Mouse (Mus musculus) frontal cortex, adult 2 months (tissue): ENCODE results near the gene Icam4. TPM values are rescaled to one million over a fixed set of nuclear protein-coding genes. Genes with fewer than 3 reads are reported as not detected.
"Not testable (repeated sequence)": the region's sequence is repeated elsewhere in the genome, so short reads cannot be mapped to it uniquely, and the experiment has no call there.

Experiments used
- DNase-seq, 2 experiments: peaks; one replicate each; pipeline ENCODE4 v3.0.0; 2022; ENCODE audit warnings: low spot score in 1 of 2; ENCODE audit errors: extremely low spot score in 1 of 2
- polyA plus RNA-seq: library from polyadenylated mRNA; depleted of rRNA; stranded (reverse); fragments of >200 nt; gene quantifications from 2 replicates; pipeline ENCODE4 v1.2.3, GENCODE M21; 2012

The Icam4 gene
- polyA plus RNA-seq, 1 experiment = 3.3 TPM

DNA sequence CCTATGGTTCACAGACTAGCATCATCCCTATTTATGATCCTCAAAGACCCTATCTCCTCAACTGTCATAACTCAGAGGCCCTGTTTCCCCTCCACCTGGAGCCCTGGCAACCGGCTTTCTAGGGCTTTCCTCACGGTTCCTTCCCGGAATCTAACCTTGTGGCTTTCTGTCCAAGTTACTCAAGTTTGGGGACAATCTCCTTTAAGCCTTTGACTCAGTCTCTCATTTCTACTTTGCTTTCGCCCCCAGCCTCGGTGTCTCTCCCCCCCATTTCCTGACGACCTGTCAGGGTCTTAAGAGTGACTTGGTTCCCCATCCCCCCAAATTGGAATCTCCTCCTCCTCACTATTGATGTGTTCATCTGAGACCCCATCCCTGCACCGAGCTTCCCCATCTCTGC, 3.3 kb downstream of the Icam4 start:
- DNase-seq = no peak

DNA sequence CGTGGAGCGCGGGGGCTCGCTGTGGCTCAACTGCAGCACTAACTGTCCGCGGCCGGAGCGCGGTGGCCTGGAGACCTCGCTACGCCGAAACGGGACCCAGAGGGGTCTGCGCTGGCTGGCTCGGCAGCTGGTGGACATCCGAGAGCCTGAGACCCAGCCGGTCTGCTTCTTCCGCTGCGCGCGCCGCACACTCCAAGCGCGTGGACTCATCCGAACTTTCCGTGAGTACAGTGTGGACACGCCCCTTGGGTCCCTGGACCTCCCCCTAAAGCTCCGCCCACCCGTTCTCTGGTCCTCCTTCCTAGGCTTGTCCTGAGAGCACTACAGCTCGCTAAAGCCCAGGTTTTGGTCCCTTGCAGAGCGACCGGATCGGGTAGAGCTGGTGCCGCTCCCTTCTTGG, 4.0 kb downstream of the Icam4 start:
- peak in 1 of 2 experiments; percentile 79 for DNase-seq

DNA sequence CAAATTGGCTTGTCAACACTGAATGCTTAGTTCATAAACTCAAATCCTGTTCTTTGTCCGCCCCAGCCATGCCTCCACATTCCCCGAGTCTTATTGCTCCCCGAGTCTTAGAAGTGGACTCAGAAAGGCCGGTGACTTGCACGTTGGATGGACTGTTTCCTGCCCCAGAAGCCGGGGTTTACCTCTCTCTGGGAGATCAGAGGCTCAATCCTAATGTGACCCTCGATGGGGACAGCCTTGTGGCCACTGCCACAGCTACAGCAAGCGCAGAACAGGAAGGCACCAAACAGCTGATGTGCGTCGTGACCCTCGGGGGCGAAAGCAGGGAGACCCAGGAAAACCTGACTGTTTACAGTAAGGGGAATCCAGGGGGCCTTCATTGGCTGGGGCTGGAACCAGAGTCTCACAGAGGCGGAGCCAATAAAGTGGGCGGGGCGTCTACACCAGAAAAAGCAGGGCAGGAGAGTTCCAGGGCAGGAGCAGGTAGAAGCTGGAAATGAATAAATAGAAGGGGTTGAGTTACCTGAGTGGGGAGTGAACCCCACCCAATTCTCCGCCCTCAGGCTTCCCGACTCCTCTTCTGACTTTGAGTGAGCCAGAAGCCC, 5.4 kb downstream of the Icam4 start:
- no peak for DNase-seq

DNA sequence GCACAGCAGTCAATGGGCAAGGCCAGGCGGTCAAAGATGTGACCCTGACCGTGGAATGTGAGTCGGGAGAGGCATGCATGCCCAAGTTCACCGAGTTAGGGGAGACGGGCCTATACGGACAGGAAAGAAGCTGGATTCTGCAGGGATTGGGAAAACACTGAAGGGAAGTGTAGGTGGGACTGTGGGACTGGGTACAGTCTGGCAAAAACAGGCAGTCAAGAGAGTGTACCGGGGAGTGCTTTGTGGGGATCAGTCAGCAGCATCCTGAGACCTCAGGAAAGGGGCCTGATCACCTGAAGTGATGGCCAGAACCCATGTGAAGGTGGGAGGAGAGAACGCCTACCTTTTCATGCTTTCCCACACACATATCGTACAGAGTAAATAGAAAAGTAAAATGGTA, 6.4 kb downstream of the Icam4 start:
- DNase-seq = peak in 1 of 2 experiments; percentile 33

DNA sequence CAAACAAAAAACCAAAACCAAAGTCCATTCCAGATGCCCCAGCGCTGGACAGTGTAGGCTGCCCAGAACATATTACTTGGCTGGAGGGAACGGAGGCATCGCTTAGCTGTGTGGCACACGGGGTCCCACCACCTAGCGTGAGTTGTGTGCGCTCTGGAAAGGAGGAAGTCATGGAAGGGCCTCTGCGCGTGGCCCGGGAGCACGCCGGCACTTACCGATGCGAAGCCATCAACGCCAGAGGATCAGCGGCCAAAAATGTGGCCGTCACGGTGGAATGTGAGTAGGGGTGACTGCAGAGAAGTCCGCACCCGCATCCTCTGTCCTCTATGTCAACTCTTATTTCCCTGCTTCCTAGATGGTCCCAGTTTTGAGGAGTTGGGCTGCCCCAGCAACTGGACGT, 7.0 kb downstream of the Icam4 start:
- no peak for DNase-seq

DNA sequence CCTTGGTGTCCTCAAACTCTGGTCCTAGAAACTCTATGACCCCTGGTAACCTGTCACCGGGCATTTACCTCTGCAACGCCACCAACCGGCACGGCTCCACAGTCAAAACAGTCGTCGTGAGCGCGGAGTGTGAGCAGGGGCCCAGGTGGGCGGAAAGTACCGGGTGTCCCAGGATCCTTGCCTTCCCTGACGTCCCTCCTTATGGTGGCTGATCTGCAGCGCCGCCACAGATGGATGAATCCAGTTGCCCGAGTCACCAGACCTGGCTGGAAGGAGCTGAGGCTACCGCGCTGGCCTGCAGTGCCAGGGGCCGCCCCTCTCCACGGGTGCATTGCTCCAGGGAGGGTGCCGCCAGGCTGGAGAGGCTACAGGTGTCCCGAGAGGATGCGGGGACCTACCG, 7.5 kb downstream of the Icam4 start:
- DNase-seq = no peak

DNA sequence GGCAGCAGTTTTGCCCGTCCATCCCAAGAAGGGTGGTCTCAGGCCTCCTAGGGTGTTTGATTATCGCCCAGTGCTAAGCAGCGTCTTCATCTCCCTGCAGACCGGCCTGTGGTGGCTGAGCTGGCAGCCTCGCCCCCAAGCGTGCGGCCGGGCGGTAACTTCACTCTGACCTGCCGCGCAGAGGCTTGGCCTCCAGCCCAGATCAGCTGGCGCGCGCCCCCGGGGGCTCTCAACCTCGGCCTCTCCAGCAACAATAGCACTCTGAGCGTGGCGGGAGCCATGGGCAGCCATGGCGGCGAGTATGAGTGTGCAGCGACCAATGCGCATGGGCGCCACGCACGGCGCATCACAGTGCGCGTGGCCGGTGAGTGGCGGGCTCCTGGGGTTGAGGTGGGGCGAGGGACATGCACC, 8.3 kb downstream of the Icam4 start:
- DNase-seq = peak in 1 of 2 experiments; percentile 36

DNA sequence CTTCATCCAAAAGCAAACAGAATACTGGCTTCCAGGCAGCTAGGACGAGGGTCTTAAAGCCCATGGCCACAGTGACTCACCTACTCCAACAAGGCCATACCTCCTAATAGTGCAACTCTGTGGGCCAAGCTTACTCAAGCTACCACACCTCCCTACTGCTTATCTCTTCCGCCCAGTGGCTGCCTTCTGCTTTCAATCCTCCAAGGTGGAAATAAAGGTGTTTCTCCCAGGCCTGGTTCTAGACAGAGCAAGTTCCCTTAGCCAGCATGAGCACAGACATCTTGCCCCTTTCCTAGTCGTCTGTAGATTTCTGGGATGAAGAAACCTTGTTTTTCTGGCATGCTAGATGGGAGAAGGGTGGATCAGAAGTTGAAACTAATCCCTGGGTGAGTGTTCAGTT, 10.6 kb downstream of the Icam4 start:
- no peak for DNase-seq

DNA sequence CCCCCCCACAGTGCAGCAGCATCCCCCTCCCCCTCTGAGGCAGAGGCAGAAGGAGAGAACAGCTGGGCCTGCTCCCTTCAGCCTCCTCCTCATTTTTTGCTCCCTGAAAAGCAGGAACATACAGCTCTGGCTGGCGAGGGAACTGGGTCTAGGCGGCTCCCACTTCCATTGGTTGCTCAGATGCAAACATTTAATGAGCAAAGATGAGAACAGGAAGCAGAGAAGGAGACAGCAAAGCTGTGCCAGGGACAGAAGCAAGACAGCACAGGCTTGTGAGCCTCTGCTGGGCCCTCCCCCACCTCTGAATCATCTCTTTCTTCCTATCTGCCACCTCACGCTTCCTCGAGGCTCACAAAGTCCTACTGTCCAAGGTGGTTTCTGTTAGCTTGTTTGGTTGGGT, 12.1 kb downstream of the Icam4 start:
- DNase-seq = peak; percentile 91 to 92

DNA sequence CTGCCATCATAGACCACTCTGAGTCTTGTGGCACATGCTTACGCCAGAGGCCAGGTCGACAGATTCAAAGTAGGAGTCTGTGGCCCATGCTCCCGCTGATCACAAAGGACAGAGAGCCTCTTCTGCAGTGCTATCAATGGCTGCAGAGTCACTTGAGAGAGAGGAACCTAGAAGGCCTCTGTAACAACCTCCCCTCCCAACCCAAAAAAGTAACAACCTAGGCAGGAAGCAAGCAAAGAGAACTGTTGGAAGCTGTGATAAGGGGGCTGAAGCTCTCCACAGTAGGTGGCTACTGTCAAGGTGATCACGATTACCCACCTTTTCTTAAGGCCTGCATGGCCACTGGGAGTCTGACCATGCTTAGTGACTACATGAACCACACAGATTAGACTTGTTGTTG, 14.4 kb downstream of the Icam4 start:
- DNase-seq = no peak

DNA sequence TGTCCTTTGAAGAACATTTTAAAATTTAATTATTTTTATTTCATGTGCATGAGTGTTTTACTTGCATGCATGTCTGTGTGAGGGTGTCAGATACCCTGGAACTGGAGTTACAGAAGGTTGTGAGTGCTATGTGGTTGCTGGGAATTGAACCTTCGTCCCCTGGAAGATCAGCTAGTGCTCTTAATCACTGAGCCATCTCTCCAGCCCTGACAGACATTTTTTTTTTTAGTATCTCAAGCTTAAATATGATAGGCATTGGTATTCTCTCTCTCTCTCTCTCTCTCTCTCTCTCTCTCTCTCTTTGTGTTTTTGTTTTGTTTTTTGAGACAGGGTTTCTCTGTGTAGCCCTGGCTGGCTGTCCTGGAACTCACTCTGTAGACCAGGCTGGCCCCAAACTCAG, 15.6 kb downstream of the Icam4 start:
- not testable (repeated sequence) for DNase-seq

DNA sequence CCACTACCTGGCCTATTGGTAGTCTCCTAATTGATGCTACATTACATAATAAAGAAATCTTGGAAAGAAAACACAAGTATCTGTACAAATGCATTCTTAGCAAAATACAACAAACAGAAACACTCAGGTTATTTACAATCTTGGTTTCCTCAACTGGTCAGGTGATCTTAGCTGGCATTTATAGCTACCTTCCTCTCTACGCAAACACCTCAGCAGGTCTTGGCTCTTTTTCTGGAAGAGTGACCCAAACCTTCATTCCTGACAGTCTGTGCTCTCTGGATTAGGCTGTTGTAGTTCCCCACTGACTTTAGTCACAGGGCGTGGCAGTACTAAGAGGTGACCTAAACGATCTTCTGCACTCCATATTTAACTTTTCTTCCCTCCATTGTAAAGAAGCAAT, 16.1 kb downstream of the Icam4 start:
- DNase-seq = no peak

DNA sequence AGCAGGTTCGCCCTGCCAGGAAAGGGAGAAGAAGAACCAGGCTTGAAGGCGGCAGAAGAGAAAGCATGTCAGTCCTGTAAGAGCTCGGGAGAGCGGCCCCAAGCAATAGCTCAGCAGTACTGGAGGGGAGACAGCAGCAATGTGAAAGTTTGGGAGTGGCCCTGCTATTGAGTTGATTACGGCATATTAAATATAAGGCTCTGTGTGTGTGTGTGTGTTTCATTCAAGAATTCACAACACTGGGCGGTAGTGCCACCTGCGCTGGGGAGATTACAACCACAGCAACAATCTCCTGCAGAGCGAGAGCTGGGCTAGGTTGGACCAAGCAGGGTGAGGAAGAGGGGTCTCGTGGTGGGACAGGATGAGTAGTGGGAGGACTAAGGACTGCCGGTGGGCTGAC, 22.4 kb downstream of the Icam4 start:
- no peak for DNase-seq

DNA sequence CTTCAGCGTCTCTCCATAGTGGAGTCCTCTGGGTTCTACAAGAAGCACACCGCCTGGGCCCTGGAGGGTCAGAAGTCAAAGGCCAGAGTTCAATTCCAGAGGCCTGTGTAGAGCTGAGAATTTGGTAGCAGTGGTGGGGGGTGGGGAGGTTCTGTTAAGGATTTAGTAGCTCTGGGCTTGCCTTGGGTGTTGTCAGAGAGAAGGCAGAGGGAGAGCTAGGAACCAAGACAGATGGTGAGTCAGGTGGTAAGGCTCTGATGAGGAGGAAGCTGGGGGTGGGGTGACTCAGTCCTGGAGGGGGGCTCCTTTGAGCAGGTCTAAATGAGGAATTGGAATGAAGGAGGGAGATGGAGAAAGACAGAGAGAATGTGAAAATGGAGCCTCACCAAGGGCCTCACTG, 33.8 kb downstream of the Icam4 start:
- DNase-seq = peak; percentile 81 to 86

DNA sequence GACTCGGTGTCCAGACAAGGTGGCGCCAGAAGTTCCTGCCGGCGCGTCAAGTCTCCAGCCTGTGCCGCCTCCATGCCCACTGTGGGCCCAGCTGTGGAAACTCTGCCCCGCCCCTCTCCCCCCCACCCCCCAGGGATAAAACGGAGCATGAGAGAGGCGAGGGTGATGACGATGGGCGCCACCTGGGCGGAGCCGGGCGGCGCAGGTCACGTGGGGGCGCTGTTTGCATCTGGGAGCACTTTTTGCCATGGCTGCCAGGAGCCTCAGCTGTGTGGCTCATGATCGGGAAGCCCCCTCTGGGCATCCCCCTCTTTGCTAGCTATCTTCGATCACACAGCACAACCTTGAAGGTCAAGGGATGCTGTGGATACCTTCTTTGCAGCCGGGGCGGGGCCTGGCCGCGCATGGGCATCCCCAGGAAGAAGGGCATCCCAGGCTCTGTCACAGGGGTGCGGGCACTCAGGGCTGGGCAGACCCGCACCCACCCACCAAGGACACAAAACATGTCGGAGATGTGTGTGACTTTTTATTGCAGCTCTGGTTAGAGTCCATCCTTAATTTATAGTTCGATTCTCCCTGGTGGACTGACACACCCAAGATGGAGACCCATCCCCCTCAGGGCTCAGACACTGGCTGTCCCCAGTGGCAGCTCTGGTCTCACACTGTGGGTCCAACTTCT, 38.0 kb downstream of the Icam4 start, which contains the start of gene Zglp1:
Gene Zglp1 (minus strand): TSS at position 88 of the 679 bp plus-strand sequence.
- no peak for DNase-seq

DNA sequence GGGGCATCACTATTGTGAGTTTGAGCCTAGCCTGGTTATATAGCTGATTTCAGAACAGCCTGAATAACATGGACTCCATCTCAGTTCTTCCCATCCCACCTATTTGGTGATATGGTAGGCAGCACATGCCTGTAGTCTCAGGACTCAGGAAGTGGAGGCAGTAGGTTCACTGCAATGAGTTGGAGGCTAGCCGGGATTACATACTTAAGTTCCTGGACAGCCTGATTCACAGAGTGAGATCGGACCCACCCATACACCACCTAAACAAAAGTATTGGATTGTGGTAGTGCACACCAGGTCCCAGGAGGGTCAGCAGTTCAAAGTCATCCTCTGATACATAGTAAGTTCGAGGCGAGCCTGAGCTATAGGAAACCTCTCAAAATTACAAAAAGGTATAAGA, 43.5 kb downstream of the Icam4 start:
- peak in 1 of 2 experiments; percentile 38 for DNase-seq

DNA sequence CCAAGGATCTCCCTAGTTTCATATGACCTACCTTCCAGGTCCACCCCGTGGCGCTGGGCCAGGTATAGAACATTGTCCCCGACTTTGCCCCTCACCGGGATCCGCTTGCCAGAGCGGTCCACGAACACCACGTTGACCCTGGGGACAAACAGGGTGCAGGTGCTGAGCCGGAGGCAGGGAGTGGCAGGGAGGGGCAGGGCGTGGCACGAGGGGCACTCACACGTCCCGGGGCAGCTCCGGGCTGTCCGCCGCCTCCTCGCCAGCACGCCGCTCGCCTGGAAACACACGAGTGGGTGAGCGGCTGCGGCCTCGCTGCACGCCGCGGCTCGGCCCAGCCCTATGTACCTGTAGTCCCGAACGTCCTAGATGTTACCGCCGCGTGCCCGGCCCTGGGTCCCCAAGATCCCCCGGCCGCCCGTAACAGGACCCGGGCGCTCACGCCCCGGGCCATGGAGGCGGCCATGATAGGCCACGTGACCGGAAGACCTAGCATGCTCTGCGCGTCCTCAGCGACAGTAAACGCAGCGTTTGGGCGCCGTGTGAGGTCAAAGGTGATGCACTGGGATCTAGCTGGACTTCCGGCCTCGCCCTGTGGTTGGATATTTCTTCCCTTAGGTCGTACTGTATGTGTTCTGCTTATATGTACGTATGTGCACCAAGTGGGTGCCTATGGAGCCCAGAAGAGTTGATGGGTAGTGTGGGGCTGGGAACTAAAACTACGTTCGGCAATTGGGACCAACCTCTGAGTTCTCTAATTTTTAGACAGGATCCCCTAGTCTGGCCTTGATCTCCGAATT, 44.1 kb downstream of the Icam4 start, which contains the start of the genes Gm49373 and Fdx1l:
Gene Gm49373 (minus strand): TSS at position 53 of the 797 bp plus-strand sequence.
Gene Fdx1l (minus strand): TSS at position 571 of the 797 bp plus-strand sequence.
- DNase-seq = peak; percentile 84 to 94

DNA sequence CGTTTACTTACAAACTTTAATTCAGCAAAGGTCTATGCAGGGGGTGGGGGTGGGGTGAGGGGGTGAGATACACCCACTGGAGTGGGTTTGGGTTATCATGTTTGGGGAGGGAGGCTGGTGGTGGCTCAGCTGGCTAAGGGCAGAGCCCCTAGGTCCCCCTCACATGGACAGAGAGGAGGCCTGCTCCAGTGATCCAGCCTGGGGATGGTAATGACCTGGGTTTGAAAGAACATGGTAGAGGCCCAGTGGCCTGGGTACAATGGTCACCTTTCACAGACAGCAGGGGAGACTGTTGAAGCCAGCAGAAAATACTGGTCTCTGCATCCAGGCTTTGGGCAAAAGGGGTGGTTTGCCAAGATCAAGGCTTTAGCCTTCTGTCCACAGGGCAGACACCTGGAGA, 45.0 kb downstream of the Icam4 start:
- DNase-seq = no peak

DNA sequence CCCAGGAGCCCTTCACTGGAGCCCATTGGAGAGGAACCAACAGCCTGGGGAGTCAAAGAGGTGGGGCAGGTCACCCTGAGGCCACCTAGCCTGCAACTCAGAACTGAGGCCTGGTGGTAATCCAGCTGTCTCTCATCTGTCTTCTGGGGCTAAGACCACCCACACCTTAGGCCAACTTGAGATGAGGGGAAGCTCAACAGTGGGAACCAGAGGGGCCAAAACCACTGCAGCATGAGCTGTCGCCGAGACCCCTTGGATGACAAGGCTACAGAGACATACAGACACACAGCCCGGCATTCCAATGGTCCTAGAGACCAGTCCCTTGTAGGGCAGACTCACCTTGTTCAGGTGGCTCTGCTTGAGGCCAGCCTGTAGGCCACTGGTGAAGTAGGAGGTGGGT, 46.5 kb downstream of the Icam4 start:
- DNase-seq = no peak
